Mouse (Mus musculus) heart, embryonic 14.5 days (tissue): ENCODE results near the gene Gm10563. TPM values are rescaled to one million over a fixed set of nuclear protein-coding genes. Genes with fewer than 3 reads are reported as not detected.
"Not testable (repeated sequence)": the region's sequence is repeated elsewhere in the genome, so short reads cannot be mapped to it uniquely, and the experiment has no call there.

Experiments used
- ATAC-seq: fragments of 200-750 bp; cut with Nextera tagmentation; 2 replicates; pipeline ENCODE4 v1.8.0; 2017; ENCODE audit warnings: low read depth, moderate TSS enrichment; ENCODE audit not compliant: insufficient number of reproducible peaks, insufficient read depth, low FRiP score
- H3K27ac ChIP-seq, 2 experiments: fragments of 200-500 bp in 1 of 2; fragments of 300-500 bp in 1 of 2; sonication (generic) in 1 of 2; replicated peaks in 1 of 2; 2 replicates each; pipeline ENCODE4 v1.5.1; 2012 to 2014; ENCODE audit warnings: low read depth in 2 of 2, low read length in 2 of 2, control low read depth in 1 of 2, mild to moderate bottlenecking in 1 of 2, mixed read lengths in 1 of 2; ENCODE audit not compliant: control insufficient read depth in 1 of 2, insufficient read depth in 1 of 2
- H3K27me3 ChIP-seq: fragments of 300-500 bp; sonication (generic); 2 replicates; pipeline ENCODE4 v1.6.1; 2014; ENCODE audit warnings: mild to moderate bottlenecking, low read length, control low read depth; ENCODE audit not compliant: control insufficient read depth, insufficient read depth
- H3K36me3 ChIP-seq: fragments of 300-500 bp; sonication (generic); 2 replicates; pipeline ENCODE4 v1.6.1; 2014; ENCODE audit warnings: mild to moderate bottlenecking, control low read depth, low read length, mixed read lengths; ENCODE audit not compliant: control insufficient read depth, insufficient read depth
- H3K4me1 ChIP-seq, 2 experiments: fragments of 200-500 bp in 1 of 2; fragments of 300-500 bp in 1 of 2; sonication (generic) in 1 of 2; 2 replicates each; pipeline ENCODE4 v1.6.1; 2012 to 2014; ENCODE audit warnings: low read length in 2 of 2, control low read depth in 1 of 2, mixed read lengths in 1 of 2; ENCODE audit not compliant: control insufficient read depth in 2 of 2, insufficient read depth in 2 of 2
- H3K4me2 ChIP-seq: fragments of 300-500 bp; sonication (generic); 2 replicates; pipeline ENCODE4 v1.6.1; 2014; ENCODE audit warnings: mild to moderate bottlenecking, low read length
- H3K4me3 ChIP-seq, 2 experiments: fragments of 200-500 bp in 1 of 2; fragments of 300-500 bp in 1 of 2; sonication (generic) in 1 of 2; 2 replicates each; pipeline ENCODE4 v1.5.1; 2012 to 2014; ENCODE audit warnings: low read length in 2 of 2, mild to moderate bottlenecking in 2 of 2, control low read depth in 1 of 2, low read depth in 1 of 2, moderate library complexity in 1 of 2; ENCODE audit not compliant: control insufficient read depth in 1 of 2, insufficient read depth in 1 of 2
- H3K9ac ChIP-seq: fragments of 300-500 bp; sonication (generic); 2 replicates; pipeline ENCODE4 v1.6.1; 2014; ENCODE audit warnings: mild to moderate bottlenecking, low read length
- H3K9me3 ChIP-seq: fragments of 300-500 bp; sonication (generic); 2 replicates; pipeline ENCODE4 v1.6.1; 2016; ENCODE audit warnings: low read length, control low read depth; ENCODE audit not compliant: control insufficient read depth
- WGBS: fragments of 180-500 bp; shearing (Covaris S2); extraction: QIAGEN DNeasy Blood & Tissue Kit; methylation state at CpG from one replicate; pipeline ENCODE4 v1.1.7; 2014; 5-methylcytosine and 5-hydroxymethylcytosine counted together
- polyA plus RNA-seq: library from polyadenylated mRNA; unstranded; fragments of >200 nt; fragmentation: Nextera tagmentation; extraction: Ambion mirVana; gene quantifications from 2 replicates; pipeline ENCODE4 v1.2.1, GENCODE M21; 2014

Gene Gm10563
- polyA plus RNA-seq, 1 experiment from 2014 or later = not detected

- 70% methylated on average over 2 of the region's 2 CpGs for WGBS
- Histone ChIP-seq H3K27ac (no peak overlapping the region), H3K4me3 (no peak overlapping the region), H3K27me3 (no peaks in the 10 kb centered on the region), H3K9me3 (no peaks in the 10 kb centered on the region), H3K36me3 (no peaks in the 10 kb centered on the region), H3K9ac (no peak overlapping the region), H3K4me1 (no peaks in the 10 kb centered on the region), H3K4me2 (no peak overlapping the region)
- ATAC-seq = no peak
Measured at GRCm38 (mm10) chr4:155675991-155676390, 30.8 kb upstream of the Gm10563 start.

- no peak overlapping the region for H3K4me2 ChIP-seq
- no peaks in the 10 kb centered on the region for H3K27me3 ChIP-seq
- no peak overlapping the region for H3K9ac ChIP-seq
- no peak overlapping the region for H3K4me3 ChIP-seq
- H3K36me3 ChIP-seq = no peaks in the 10 kb centered on the region
- no peak overlapping the region for H3K27ac ChIP-seq
- H3K9me3 ChIP-seq = no peaks in the 10 kb centered on the region
- peaks cover 3 to 6% of the 10 kb centered on the region in 2 experiments for H3K4me1 ChIP-seq
- no peak for ATAC-seq
- 51% methylated on average over 2 of the region's 2 CpGs for WGBS
Measured at GRCm38 (mm10) chr4:155672082-155672481, 26.9 kb upstream of the Gm10563 start.

GRCm38 (mm10) chr4:155670236-155670635 lies 25.0 kb upstream of the Gm10563 start:
- H3K9ac ChIP-seq, H3K27ac ChIP-seq, H3K4me3 ChIP-seq, ATAC-seq, H3K27me3 ChIP-seq, H3K4me2 ChIP-seq, H3K4me1 ChIP-seq, H3K9me3 ChIP-seq: not testable (repeated sequence)
- 74% methylated on average over 4 of the region's 4 CpGs for WGBS
- peaks cover 10% of the 10 kb centered on the region; the same call in 1 of the 2 replicates for H3K36me3 ChIP-seq

GRCm38 (mm10) chr4:155669598-155670075 lies 24.4 kb upstream of the Gm10563 start:
- H3K4me3 ChIP-seq = peak overlapping the region; percentile 91 to 94
- peak overlapping the region; percentile 92 for H3K9ac ChIP-seq
- 3% methylated on average over 8 of the region's 8 CpGs for WGBS
- no peaks in the 10 kb centered on the region for H3K9me3 ChIP-seq
- peaks cover 14% of the 10 kb centered on the region for H3K36me3 ChIP-seq
- no peaks in the 10 kb centered on the region for H3K27me3 ChIP-seq
- H3K4me2 ChIP-seq = peak overlapping the region; percentile 84
- H3K4me1 ChIP-seq = peaks cover 3 to 6% of the 10 kb centered on the region in 2 experiments
- H3K27ac ChIP-seq = no peak overlapping the region
- ATAC-seq = no peak

GRCm38 (mm10) chr4:155668689-155669597 lies 23.7 kb upstream of the Gm10563 start, which contains the start of gene Mib2:
Mib2 (minus strand) TSS chr4:155669198.
- H3K4me2 ChIP-seq = peak within 1 kb of the TSS; percentile 84
- peak within 1 kb of the TSS; percentile 91 to 94 for H3K4me3 ChIP-seq
- peaks cover 21% of the 10 kb centered on the region for H3K36me3 ChIP-seq
- peak; percentile 97 for ATAC-seq
- peak within 1 kb of the TSS; percentile 52 to 62; a peak in 3 of 4 replicates for H3K27ac ChIP-seq
- H3K9ac ChIP-seq = peak within 1 kb of the TSS; percentile 92
- under 1% methylated on average over 73 of the region's 73 CpGs for WGBS
- no peaks in the 10 kb centered on the region for H3K27me3 ChIP-seq
- no peaks in the 10 kb centered on the region for H3K9me3 ChIP-seq
- H3K4me1 ChIP-seq = peaks cover 3 to 6% of the 10 kb centered on the region in 2 experiments

- H3K4me2 ChIP-seq = no peak overlapping the region
- H3K4me3 ChIP-seq = no peak overlapping the region
- peaks cover 30% of the 10 kb centered on the region for H3K36me3 ChIP-seq
- H3K27ac ChIP-seq = 0 out of 4 replicates have a peak overlapping the region, but pooled peaks of 1 of the 2 experiments have one; percentile 9
- no peak overlapping the region for H3K9ac ChIP-seq
- no peaks in the 10 kb centered on the region for H3K9me3 ChIP-seq
- H3K27me3 ChIP-seq = no peaks in the 10 kb centered on the region
- no peak for ATAC-seq
- H3K4me1 ChIP-seq = peaks cover 3 to 13% of the 10 kb centered on the region in 2 experiments
Measured at GRCm38 (mm10) chr4:155666903-155667302, 21.7 kb upstream of the Gm10563 start.

GRCm38 (mm10) chr4:155660641-155661040 lies 15.4 kb upstream of the Gm10563 start:
- Histone ChIP-seq H3K9me3 (no peaks in the 10 kb centered on the region), H3K4me2 (no peak overlapping the region), H3K4me3 (no peak overlapping the region), H3K36me3 (peaks cover 49% of the 10 kb centered on the region), H3K9ac (no peak overlapping the region), H3K27ac (peak overlapping the region in 1 of 2 experiments; percentile 33; a peak in 1 of 4 replicates), H3K27me3 (no peaks in the 10 kb centered on the region), H3K4me1 (peaks cover 7 to 17% of the 10 kb centered on the region in 2 experiments)
- WGBS = 54% methylated on average over 12 of the region's 12 CpGs
- peak; percentile 32; the same call in 1 of the 2 replicates for ATAC-seq
